Mouse (Mus musculus): ENCODE data around the gene Abcc9. TPM values are rescaled to one million over a fixed set of nuclear protein-coding genes. Genes with fewer than 3 reads are reported as not detected.
A peak's percentile ranks its signal among the peaks of the same experiment; 100 is the strongest.

Gene Abcc9
- polyA plus RNA-seq, 1 experiment from 2014 or later: 5.3 TPM

DNA sequence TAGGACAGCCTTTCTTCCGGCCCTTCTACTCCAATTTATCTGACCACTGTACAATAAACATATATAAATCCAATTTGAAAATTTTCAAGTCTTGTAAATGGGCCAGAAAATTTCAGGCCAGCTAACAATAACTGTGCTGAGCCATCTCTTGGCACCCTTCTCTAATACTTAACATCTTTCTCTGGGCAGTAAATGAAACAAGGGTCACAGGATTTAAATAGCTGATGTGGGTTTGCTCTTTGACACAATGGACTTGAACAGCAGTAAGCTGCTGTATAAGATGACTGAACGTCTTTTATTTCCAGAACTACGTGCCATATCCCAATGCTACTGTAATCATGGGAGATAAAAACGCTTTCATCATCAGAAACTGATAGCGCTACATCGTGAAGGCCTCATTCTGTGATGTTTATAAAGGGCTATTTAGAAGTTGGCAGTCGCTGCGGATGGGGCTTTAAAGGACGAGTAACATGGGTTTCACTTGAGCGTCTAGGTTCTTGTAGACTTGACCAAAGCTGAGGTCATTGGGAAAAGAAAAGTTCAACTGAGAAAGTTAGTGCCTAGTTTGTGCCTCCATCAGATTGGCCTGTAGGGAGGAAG is 161.5 kb downstream of the Abcc9 start:
- Histone ChIP-seq H3K4me2 (no peak overlapping the region), H3K9ac (no peak overlapping the region), H3K27me3 (no peaks in the 10 kb centered on the region), H3K27ac (peak overlapping the region; percentile 69), H3K4me3 (no peak overlapping the region), H3K36me3 (no peaks in the 10 kb centered on the region), H3K9me3 (no peaks in the 10 kb centered on the region), H3K4me1 (peaks cover 34% of the 10 kb centered on the region)
- peak; percentile 44; the same call in 1 of the 2 replicates for ATAC-seq (ENCODE audit: borderline replicate concordance, extremely low read depth, low FRiP score, low TSS enrichment)
- WGBS: 46% methylated on average over 10 of the region's 10 CpGs

DNA sequence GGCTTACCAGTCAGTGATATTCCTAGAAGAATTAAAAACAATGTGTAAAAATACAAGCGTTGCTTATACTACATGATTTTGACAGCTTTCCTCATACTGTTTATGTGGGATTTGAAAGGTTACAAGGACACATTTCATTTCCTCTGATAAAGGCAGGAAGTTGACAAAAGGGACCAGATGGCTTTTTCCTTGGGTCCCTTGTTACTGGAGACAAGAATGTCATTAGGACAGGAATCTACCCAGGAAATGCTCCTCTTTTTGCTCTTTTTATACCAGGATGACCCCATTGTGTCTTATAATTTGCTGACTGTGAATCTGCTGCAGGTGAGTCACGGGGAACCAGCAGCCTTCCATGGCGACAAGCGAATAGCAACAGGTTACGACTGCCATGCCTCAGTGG is 162.0 kb downstream of the Abcc9 start:
- Histone ChIP-seq H3K4me3 (no peak overlapping the region), H3K4me1 (peaks cover 34% of the 10 kb centered on the region), H3K4me2 (no peak overlapping the region), H3K9me3 (no peaks in the 10 kb centered on the region), H3K36me3 (no peaks in the 10 kb centered on the region), H3K27ac (peak overlapping the region; percentile 69), H3K27me3 (no peaks in the 10 kb centered on the region), H3K9ac (no peak overlapping the region)
- 63% methylated on average over 5 of the region's 5 CpGs for WGBS
- ATAC-seq (ENCODE audit: borderline replicate concordance, extremely low read depth, low FRiP score, low TSS enrichment): no peak

DNA sequence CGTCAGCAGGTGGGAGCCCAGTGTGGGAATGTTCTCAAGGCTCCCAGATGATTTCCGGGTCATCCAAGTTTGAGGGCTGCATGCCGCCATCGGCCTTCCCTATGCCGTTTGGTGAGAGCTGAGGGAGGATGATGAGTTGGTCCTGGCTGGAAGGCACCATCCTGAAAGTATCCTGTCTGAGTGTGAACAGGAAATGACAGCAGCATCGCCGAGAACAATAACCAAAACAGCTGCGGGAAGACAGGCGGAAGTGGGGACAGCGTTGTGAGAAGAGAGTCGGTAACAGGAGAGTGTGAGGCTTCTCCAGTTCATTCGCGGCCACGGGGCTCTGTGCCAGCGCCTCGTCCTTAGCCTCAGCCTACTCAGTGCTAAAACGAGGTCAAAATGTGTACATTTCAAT is 163.6 kb downstream of the Abcc9 start:
- H3K27ac ChIP-seq: peak overlapping the region; percentile 1; the same call in 1 of the 2 replicates

More for the DNA sequence above, 163.6 kb downstream of the Abcc9 start:
- H3K27me3 ChIP-seq: no peaks in the 10 kb centered on the region
- no peaks in the 10 kb centered on the region for H3K9me3 ChIP-seq
- 45% methylated on average over 17 of the region's 17 CpGs for WGBS
- ATAC-seq (ENCODE audit: borderline replicate concordance, extremely low read depth, low FRiP score, low TSS enrichment): peak; percentile 75; the same call in 1 of the 2 replicates
- H3K9ac ChIP-seq: no peak overlapping the region
- H3K4me2 ChIP-seq: peak overlapping the region; percentile 16
- H3K36me3 ChIP-seq: no peaks in the 10 kb centered on the region
- peaks cover 34% of the 10 kb centered on the region for H3K4me1 ChIP-seq
- no peak overlapping the region for H3K4me3 ChIP-seq

Other genes starting within 250 kb of the Abcc9 start
- gene Gys2, start 229.2 kb downstream of the Abcc9 start, polyA plus RNA-seq (2015; fragmentation: Nextera tagmentation; extraction: Ambion mirVana): 0.10 and 0.36 TPM in 2 replicates
- 252 and 254 TPM in 2 replicates for gene Ldhb, start 194.4 kb downstream of the Abcc9 start, polyA plus RNA-seq (2015; fragmentation: Nextera tagmentation; extraction: Ambion mirVana)
- 18.3 and 19.7 TPM in 2 replicates for gene Kcnj8, start 130.7 kb downstream of the Abcc9 start, polyA plus RNA-seq (2015; fragmentation: Nextera tagmentation; extraction: Ambion mirVana)
- gene Cmas, start 54.4 kb upstream of the Abcc9 start, polyA plus RNA-seq (2015; fragmentation: Nextera tagmentation; extraction: Ambion mirVana): 68.3 and 68.9 TPM in 2 replicates
- gene Sult6b2, start 102.2 kb upstream of the Abcc9 start, polyA plus RNA-seq (2015; fragmentation: Nextera tagmentation; extraction: Ambion mirVana): not detected in 2 replicates